Mouse (Mus musculus) liver, adult 2 months (tissue): ENCODE results near the gene Atp8b2.

Experiments used
- CTCF ChIP-seq: fragments of 200-500 bp; IDR thresholded peaks from 2 replicates; pipeline ENCODE4 v1.5.1; 2011; ENCODE audit warnings: low read depth, low read length, control low read depth
- POLR2A ChIP-seq: fragments of 200-500 bp; IDR thresholded peaks from 2 replicates; pipeline ENCODE4 v1.6.1; 2011; ENCODE audit warnings: low read length, control low read depth; ENCODE audit not compliant: insufficient read depth; ENCODE audit errors: extremely low read depth

DNA sequence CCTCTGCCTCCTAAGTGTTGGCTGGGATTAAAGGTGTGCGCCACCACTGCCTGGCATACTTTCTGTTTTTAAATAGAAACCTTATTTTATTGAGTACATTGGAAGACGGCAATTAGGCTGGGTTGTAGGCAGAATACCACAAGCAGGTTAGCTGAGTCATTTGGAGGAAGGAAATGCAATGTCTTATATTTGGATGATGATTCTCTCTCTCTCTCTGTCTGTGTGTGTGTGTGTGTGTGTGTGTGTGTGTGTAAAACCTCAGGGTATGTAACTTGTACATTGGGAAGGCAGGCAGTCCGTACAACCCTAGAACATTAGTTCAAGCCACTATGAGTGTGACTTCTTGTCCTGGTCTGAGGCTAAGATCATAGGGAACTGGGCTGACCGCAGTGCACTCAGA lies 24.5 kb upstream of the Atp8b2 start:
- TF ChIP-seq POLR2A (no peak), CTCF (no peak)
